Mouse (Mus musculus) kidney, adult 11 months (tissue): ENCODE data around the gene Pnrc2.
A peak's percentile ranks its signal among the peaks of the same experiment; 100 is the strongest.

ENCODE experiments used
- DNase-seq: peaks from one replicate; pipeline ENCODE4 v3.0.0; 2022

The Pnrc2 gene

DNA sequence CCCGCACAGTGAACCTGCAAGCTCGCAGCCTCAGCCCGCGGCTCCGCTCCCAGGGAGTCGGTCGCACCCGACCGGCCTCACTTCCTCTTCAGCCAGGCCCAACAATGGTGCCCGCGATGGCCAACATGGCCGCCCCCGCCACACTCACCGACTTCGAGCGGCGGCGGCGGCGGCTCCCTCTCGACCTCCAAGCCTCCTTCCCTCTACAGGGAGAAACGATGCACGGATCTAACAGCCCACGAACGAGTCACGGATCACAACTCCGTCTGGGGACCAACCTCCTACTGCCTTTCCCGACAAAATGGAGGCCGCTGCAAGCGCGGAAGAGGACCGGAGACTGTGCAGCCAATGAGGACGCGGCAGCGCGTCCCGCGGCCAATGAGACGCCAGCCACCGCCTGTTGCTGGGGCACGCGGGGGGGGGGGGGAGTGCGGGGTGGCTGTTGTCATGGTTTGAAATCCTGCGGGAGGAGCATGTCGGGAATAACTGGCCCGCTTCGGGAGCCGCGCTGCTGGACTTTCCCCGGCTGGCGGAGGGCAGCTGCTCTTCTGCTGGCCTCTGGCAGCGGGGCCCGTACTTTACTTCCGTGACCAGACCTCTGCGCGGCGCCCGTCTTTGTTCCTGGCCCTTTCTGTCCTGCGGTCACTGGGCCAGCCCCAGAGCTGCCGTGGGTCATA is at the start of gene Pnrc2:
TSS of gene Pnrc2 (minus strand) at position 325 of the 677 bp plus-strand sequence.
- DNase-seq, result peak; percentile 93

DNA sequence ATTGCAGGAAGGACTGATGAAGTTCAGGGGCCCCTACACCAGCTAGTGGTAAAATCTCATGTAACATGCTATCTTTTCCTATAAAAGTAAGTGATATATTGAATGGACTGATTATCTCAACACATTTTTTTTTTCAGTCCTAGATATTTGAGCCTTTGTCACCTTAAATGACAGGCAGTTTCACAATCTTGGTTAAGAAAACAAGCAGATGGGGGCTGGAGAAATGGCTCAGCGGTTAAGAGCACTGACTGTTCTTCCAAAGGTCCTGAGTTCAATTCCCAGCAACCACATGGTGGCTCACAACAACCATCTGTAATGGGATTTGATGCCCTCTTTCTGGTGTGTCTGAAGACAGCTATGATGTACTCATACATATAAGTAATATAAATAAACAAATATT is 48.5 kb upstream of the Pnrc2 start:
- DNase-seq, result no peak

DNA sequence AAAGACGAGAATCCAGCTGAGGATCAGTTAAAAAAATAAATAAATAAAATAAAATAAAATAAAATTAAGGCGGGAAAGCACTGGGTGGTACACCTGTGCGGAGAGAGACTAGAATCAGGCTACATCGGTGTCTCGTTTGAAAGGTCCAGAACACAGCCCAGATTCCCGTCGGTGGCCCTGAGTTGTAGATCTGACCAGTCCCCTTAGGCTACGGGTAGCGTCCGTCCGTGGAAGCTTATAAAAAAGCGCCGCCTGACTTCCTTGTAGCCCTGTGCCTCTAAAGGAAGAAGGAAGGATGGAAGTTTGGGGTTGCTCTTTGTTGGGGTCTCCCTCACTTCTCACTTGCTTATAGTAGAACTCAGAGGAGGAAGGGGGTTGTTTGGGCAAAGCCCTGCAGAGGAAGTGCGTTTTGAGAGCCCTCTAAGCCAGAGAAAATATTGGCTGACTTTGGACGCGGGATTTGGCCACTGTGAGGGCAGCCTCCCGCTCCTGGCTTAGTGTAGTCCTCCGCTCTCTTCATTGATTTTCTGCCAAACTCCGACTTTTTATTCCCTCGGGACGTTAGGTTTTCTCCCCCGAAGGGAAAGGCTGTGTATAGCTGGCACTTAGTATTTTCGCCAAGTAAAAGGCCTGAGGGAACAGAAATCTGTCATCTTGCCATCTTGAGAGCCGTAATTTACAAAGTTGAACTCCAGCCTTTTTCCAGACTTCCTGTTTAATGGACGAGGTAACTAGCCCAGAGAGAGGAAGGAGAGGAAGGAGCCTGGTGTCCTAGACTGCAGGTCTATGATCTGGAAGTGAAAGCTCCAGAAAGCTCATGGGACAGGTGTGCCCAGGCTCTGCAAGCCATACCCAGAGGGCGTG is 47.8 kb upstream of the Pnrc2 start:
- no peak for DNase-seq

DNA sequence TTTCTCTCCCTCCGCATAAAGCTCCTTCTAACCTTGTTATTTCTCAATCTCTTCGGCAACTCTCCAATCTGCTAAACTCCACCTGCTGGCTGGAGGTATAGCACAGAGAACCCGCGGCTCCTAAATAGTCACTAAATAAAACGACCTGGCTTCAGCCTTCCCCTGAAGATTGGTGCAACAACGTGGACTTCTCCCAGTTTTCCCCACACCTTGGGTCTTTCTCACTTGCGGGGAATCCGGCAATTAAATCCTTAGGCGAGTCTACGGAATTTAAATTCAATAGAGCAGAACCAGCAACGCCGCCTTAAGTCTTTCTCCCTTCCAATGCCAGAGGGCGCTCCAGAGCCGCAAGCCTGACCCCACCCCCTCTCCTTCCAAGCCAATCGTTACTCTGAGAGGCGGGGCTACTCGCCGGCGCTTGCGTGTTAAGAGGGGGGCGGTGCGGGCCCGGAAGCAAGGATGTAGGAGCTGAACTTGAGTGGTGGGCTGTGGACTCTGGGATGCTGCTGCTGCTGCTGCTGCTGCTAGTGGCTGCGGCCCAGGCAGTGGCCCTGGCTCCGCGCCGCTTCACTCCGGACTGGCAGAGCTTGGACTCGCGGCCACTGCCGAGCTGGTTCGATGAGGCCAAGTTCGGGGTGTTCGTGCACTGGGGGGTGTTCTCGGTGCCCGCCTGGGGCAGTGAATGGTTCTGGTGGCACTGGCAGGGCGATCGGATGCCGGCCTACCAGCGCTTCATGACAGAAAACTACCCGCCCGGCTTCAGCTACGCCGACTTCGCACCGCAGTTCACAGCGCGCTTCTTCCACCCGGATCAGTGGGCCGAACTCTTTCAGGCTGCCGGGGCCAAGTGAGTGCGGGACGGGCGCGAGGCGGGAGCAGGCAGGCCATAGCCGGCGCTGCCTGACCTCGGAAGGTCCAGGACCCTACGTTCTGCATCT is 46.9 kb upstream of the Pnrc2 start, which contains the start of gene Fuca1:
TSS of gene Fuca1 (plus strand) at position 432 of the 938 bp plus-strand sequence.
- DNase-seq, result peak; percentile 95

DNA sequence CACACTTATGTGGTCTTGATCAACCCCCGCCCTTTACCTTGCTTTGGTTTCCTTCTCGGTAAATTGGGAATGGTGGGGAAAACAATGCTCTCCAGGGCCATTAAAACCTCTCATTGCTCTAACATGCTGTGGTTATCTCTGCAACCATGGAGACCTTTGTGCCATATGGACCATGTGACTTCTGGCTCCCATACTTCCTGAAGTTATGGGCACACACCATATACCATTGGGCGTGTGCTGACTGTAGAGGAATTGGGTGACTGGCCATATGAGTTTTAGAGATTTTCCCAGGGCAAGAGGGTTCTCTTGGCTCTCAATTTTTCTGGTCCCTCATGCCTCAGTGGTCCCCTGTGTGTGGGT is 45.6 kb upstream of the Pnrc2 start:
- no peak for DNase-seq

DNA sequence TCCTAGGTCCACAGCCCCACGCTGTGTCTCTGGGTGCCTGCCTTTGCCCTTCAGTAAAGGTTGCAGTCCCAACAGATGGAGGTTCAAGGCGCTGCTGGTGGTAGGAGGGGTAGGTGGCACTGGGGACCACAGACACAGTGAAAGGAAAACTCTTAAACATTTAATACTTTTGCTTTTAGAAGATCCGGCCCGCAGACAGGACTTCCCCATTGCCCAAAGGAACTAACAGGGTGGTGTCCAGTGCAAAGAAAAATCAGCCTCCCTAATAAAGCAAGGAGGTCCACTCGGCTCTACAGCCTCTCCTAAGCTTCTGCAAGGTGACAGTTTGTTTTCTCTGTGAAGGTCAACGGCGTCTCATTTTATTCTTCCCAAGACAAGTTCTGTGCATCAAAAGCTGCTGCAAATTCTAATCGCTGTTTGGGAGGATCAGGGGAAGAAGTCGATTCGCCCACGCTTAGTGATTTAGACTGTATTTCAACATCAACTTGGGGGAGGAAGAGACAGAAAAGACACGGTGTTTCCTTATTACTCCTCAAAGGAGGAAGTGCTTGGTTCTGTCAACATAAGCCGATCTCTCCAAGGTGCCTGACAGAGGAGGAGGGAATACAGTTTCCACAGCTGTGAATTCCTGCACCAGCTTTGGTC is 45.1 kb upstream of the Pnrc2 start:
- DNase-seq, result no peak

DNA sequence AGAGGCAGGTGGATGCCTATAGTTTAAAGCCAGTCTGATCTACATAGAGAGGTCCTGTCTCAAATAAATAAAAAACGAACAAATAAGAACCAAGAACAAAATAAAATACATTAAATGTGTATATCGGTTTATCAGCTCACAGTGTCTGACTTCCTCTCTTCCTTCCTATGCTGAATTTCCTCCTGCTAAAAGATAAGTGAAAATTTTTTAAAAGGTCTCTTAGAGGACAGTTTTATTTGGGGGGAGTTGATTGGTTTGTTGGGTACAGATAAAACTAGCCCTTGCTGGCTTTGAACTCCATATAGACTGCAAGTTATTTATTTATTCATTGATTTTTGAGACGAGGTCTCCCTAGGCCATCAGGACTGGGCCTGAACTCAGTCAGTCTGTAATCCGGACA is 39.8 kb upstream of the Pnrc2 start:
- no peak for DNase-seq

DNA sequence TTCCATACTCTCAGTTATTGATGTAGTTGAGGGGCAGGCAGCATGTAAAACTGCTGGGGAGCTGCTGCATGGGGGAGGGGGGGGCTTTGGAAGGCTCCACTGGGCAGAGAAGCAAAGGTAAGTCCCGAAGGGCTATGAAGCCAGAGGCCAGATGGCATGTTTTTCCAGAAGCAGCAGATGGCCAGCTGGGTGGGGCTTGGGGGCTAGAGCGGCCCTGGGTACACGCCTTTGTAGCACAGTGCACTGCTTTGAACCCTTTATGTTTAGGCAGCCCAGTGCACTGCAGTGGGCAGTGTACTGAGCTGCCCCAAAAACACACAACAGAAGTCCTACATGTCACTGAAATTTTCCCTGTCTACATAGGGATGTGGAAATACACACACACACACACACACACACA is 39.2 kb upstream of the Pnrc2 start:
- no peak for DNase-seq

DNA sequence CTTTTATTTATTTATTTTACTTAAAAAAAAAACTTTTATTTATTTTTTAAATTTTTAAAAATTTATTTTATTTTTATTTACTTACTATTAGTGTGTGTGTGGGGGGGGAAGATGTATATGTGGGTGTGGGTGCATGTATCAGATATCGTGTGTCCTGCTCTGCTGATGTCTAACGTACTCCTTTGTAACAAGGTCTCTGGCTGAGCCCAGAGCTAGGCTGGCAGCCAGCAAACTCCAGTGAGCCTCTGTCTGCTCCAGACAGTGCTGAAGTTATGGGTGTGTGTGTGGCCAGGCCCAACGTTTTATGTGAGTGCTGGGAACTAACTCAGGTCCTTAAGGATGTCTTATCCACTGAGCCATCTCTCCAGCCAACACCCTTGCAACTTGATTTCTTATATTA is 38.5 kb upstream of the Pnrc2 start:
- DNase-seq, result no peak

DNA sequence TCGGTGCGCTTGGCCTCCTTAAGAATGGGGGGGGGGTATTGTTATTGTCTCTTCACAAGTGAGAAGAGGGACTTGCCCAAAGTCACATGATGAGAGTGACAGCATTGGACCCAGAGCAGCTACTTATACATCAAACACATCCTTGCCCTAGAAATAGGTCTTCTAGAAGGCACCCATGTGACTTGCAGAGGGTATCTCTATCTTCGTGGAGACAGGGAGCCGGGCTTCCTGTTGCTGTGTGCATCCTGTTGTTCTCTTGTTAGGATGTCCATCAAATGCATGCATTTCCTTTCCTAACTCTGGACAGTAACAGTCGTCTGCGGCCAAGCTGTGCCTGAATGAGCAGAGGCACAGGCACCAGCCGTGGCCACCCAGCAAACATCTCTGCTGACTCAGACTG is 37.9 kb upstream of the Pnrc2 start:
- DNase-seq, result peak; percentile 57

DNA sequence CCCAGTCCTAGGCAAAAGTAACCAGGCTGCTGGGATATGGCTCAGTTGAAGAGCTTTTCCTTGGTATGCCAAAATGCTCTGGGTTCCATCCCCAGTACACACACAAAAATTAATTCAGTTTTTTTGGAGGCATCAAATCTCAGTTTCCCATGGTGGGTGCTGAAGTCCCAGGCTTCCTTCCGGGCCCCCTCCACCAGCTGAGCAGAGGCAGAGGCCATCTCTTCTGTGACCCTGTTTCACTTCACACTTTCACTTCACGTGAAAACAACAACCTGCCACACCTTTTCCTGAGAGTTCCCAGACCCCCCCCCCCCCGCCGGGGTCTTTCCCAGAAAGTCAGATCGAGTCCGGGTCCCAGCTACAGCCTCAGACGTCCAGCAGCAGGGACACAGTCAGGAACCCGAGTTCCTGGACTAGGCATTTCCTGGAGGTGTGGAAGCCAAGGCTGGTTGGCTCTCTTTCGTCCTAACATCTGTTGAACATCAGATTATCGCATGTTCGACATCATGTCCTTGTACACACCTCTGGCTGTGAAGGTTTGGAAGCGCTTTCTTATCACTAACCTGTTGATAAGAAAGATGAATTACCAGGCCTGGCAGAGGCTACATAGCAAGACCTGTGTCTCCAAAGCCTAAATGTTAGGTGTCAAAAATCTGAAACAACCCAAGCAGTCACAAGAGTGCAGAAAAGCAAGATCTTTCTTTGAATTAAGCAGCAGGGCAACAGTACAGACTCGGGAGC is 35.8 kb upstream of the Pnrc2 start:
- DNase-seq, result no peak

DNA sequence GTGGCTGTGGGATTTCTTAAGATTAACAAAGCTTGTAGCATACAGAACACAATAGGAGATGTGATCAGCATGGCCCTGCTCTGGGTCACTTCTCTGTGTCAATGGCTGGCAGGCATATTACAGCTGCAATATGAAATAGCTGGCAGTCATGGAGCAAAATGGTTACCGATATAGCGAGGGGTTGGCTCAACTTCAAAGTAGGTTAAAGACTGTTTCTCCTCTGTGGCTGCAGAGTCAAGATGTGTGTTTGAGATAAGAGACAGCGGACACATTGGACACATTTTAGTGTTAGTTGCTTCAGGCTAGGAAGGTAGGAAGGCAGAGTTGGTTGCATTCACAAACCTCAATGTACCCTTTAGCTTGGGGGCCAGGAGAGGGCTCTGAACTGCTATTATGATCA is 33.0 kb upstream of the Pnrc2 start:
- DNase-seq, result no peak

DNA sequence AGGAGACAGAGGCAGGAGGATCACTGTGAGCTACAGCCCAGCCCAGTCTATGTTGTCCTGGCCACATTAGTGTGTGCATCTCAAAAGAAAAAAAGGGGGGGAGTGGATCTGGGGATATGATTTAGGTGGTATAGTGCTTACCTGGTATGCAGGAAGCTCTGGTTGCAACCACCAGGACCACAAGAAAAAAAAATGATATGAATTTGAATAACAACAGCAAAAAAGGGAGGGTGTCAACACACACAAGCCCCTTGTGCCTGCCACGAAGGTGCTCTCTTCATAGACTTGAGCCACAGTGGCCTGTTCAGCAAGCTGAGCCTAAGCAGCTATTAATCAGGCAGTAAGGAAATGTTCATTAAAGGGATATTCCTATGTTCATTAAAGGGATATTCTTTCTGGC is 31.2 kb upstream of the Pnrc2 start:
- DNase-seq, result no peak

DNA sequence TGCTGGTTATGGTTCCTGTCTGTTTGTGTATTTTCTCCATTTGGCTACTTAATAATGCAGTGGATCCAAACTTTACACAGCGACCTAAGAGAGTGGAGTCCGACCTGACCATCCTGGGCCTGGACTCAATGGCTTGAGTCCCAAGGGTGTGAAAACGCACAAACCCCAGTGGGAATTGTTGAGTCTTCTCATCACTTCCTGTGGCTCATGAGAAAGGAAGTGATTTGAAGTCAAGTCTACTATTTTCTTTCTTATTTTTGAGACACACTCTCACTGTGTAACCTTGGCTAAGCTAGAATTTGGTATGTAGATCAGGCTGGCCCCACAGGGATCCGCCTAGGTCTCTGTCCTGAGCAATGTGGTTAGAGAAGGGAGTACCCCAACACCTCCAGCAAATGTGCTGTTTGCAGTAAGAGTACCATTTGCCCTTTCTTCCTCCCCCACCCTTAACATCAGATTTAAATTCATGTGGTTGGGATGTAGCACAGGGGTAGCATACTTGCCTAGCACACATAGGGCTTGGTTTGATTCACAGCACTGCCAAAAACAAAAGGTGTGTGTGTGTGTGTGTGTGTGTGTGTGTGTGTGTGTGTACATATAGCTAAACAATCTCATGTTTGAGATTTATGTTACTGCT is 29.1 kb upstream of the Pnrc2 start:
- no peak for DNase-seq

DNA sequence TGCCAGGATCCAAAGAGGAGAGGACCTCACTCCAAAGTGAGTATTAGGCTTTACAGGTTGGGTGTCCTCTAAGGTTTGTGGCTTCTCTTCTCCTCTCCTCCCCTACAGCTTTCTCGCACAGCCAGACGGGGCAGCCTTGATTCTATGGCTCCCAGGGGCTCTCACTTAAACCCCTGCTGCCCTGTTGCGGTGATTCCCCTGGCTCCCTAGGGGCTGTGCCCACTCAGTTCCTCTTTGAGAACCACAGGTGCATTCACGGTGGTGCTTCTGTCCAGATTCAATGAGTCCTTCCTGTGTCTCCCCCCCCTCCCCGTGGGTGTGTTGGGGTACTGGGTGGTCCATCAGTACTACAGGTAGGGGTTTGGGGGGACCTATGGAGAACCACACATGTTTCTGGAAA is 26.4 kb upstream of the Pnrc2 start:
- no peak for DNase-seq

DNA sequence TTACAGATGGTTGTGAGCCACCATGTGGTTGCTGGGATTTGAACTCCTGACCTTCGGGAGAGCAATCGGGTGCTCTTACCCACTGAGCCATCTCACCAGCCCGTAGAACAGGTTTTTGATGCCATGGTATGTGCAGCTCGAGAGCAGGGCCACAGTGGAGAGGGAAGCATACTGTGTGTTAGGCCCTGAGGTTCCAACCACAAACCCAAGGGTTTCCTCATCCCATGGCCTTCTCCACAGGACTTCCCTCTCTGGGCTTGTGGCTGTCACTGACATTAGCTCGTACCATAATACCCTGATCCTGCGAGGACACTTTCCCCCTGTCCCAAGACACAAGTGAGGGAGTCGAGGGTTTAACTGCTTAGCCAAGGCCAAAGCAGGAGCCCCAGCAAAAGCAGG is 25.4 kb upstream of the Pnrc2 start:
- no peak for DNase-seq

DNA sequence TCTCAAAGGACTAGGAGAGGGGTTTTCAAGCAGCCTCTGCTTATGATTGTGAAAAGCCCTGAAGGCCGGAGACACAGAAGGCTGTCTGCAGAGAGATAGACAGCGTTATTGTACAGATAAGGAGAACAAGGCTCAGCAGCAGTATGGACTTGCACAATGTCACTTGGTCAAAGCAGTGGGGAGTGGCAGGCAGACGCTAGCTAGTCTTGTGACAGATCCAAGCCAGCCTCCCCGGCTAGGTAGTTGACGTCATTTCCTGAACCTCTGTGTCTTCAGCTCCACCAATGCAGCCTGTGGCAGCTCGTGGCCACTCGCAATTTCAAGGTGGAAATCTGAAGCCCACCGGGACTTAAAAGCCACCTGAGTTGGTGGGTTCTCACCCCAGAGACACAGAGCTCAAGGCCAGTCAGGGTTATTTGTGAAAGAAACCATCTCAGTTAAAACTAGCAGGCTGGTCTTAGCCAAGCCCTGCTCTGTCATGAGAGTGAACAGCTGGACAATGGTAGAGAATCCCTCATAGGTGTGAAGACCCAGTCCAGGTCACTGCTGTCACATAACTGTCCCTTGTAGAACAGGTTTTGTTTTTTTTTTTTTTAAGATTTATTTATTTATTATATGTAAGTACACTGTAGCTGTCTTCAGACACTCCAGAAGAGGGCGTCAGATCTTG is 24.9 kb upstream of the Pnrc2 start:
- DNase-seq, result no peak

DNA sequence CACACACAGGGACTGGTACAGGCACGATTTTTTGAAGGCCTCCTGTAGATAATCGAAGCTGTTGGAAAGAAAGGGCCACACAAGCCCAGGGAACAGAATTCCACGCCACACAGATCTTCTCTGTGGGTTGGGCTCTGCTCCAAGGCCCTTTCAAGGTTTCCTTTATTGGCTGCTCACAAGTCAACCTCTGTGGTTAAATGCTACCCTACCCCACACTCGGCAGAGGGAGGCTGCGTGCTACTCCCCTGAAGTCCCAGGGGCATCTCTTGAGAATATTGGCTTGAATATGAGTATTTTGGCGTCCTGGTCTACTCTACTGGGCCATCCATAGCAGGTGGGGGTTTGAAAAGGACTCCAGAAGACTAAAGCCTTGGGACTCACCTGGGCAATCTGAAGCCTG is 22.5 kb upstream of the Pnrc2 start:
- no peak for DNase-seq

DNA sequence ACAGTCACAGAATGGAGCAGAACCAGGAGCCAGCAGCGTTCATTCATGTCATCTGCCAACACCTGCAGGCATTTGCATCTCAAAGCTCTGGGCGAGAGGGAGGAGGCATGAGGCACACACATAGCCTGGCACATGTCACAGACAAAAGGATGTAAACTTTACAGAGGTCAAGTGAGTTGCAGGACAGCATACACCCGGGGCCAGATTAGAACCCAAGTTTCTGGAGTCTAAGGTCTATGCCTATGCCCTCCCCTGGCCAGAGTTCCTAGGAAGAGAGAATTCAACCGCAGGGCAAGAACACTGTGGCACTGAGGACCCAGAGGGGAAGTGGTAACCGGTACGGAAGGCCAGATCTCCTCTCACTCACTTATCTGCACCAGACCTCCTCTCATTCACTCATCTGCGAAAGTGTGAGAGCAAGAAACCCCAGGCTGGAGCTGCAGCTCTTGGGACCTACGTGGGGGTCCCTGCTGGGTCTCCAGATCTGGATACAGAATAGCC is 21.5 kb upstream of the Pnrc2 start, which contains the start of gene Cnr2:
TSS of gene Cnr2 (plus strand) at position 324 of the 501 bp plus-strand sequence.
- no peak for DNase-seq

DNA sequence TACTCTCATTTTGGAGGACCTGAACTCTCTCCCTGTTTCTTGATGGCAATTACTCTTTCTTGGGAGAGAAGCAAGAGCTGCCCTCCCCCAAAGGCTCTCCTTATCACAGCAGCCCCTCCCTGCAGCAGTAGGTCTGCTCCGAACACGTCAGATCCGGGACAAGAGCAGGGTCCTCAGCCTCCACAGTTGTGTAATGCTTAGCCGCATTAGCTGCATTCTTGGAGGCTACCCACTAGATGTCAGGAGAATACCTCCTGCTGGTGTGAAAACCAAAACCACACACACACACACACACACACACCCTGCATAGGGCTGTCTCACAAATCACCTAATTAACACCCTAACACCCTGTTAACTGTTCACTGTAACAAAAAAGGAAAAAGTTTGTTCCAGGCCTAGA is 19.2 kb upstream of the Pnrc2 start:
- DNase-seq, result no peak

DNA sequence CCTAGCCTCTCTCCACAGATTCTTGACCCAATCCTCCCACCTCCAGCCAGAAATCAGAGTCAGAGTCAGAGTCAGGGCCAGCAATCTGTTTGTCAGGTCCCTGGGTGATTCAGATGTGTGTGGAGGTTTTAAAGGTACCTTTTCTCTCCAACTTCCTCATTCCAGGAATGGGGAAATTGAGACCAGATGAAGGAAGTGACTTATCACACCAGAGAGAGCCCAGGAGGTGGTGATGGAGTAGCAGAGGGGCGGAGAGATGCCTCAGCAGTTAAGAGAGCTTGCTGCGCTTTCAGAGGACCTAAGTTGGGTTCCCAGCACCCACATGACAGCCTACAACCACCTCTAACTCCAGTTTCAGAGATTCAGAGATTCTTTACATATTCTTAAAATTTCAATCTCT is 17.9 kb upstream of the Pnrc2 start:
- no peak for DNase-seq
